Mouse (Mus musculus) kidney, postnatal 25 days (tissue): ENCODE data around the gene C1qtnf4.
"Not testable (repeated sequence)": the region's sequence is repeated elsewhere in the genome, so short reads cannot be mapped to it uniquely, and the experiment has no call there.

Experiments
- DNase-seq, 2 experiments: peaks; one replicate each; pipeline ENCODE4 v3.0.0; 2021; ENCODE audit warnings: mixed read lengths in 2 of 2

Gene C1qtnf4

DNA sequence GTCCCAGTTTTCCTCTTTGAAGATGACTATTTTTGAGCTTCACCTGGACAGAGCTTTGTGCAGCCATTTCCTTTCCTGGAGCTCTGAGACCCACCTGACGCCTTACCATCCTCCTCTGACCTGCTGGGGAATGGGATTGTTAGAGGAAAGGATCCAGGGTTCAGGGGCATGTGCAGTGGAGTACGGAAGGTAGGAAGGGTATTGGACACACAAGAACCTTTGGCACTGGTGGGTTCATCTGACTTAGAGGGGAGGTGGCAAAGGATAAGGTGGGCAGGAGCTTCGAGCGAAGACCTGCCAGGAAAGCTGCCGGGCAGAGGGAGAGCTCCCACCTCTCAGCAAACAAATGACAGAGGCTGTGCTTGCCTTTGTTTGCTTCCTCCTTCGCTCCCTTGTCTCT is 776 bp downstream of the C1qtnf4 start:
- DNase-seq: no peak

DNA sequence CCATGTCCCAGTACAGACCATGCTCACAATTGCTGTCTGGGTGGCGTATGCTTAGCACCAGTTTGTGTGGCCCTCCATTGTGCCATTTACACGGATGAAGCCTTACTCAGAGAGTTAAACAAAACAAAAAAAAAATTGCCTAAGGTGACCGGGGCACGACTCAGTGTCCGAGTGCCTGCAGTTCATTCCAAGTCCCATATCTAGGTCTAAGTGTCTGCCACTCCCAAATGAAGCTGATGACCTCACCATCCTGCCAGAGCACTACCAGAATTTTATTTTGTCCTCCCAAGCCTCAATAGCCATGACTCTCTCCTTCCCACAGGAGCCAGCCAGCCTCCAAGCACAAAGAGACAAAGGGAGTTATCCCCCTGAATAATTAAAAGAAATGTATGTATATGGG is 2.0 kb downstream of the C1qtnf4 start:
- DNase-seq: no peak

DNA sequence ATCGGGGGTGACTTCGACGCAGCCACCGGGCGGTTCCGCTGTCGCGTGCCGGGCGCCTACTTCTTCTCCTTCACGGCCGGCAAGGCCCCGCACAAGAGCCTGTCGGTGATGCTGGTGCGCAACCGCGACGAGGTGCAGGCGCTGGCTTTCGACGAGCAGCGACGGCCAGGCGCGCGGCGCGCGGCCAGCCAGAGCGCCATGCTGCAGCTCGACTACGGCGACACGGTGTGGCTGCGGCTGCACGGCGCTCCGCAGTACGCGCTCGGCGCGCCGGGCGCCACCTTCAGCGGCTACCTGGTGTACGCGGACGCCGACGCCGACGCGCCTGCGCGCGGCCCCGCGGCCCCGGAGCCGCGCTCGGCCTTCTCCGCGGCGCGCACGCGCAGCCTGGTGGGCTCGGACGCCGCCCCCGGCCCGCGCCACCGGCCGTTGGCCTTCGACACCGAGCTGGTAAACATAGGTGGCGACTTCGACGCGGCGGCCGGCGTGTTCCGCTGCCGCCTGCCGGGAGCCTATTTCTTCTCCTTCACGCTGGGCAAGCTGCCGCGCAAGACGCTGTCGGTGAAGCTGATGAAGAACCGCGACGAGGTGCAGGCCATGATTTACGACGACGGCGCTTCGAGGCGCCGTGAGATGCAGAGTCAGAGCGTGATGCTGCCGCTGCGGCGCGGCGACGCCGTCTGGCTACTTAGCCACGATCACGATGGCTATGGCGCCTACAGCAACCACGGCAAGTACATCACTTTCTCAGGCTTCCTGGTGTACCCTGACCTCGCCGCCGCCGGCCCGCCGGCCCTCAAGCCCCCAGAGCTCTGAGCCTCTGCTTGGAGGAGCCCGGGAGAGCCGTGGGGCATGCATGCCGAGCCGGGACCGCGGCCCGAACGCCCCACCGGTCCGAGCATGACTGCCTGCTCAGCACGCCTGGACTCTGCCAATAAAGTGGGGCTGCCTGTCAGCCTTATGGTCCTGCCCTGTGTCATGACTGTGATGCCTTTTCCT is 4.2 kb downstream of the C1qtnf4 start:
- peak; percentile 43 to 81 for DNase-seq

DNA sequence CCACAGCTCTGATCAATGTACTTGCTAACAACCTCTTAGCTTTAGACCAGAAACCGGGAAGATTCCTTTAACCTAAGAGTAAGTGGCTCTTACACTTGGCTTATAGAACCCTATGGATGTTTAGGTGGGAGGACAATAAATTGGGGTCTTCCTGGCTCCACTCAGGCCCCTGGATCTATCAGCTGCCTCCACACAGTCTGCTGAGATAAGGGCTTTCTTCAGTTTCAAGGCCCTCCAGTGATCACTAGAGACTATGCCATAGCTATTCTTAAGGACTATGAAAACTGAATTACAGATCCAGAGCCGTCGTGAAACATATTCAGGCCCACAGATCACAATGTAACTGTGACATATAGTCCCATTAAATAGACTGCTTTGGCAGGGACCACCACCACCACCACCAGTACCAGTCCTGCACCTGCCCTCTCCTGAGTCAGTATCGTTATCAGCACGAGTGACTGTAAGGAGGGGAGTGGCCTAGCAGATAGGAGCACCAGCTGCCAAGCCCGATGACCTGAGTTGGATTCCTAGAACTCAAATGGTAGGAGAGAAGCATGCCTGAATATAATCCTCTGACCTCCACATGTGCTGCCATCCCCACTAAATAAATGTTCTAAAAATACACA is 8.1 kb downstream of the C1qtnf4 start:
- DNase-seq: no peak

DNA sequence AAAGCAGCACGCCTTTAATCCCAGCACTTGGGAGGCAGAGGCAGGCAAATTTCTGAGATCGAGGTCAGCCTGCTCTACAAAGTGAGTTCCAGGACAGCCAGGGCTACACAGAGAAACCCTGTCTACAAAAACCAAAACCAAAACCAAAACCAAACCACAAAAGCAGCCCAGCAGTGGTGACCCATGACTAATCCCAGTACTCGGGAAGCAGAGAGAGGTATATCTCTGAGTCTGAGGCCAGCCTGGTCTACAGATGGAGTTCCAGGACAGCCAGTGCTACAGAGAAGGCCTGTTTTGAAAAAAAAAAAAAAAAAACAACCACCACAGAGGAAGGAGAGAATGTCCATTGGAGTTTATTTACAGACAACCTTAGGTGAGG is 8.6 kb downstream of the C1qtnf4 start:
- not testable (repeated sequence) for DNase-seq

DNA sequence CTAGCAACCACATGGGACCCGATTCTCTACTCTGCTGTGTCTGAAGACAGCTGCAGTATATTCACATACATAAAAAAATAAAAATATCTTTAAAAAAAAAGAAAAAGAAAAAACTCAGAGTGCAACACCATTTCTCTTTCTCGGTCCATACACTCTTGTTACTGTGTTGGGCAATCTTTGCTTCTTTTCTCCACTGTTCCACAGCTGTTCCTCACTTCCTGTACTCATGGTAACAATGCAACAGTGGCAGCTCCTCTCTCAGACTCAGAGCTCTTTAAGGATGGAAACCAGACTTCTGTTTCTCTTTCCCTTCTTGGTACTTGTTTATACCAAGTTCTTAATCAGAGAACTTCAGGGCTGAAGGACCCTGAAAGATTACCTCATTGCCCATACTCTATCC is 17.7 kb downstream of the C1qtnf4 start:
- DNase-seq: no peak

DNA sequence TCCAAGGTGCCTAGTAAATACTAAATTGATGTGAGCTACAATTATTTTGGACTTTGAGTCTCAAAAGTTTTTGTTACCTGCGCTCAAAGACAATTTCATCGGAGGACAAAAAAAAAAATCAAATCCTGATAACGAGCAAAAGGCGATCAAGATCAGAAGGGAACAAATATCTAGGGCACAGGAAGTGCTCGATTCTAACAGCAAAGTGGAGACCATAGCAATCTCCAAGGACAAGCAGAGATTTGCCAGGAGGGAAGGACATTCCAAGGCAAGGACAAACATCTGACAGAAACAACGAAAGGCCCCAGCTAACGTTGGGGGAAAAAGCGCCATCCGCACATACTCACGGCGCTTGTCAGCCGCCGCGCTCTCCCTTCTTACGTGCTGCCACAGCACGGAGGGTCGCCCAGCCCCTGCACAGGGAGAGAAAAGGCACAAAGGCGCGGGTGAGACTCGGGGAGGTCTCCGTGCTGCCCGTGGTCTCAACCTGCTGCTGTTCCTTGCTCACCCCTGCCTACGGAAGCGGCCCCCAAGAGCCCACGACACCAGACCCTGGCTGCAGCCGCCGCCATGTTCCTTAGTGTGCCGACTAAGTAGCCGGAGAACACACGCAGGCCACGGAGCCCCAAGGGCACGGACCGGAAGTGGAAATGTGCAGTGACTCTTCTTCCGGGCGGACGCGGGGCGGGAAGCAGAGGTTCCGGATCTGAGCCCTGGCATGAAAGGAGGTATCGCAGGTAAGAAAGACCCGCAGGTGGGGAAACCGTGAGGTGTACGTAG is 18.6 kb downstream of the C1qtnf4 start, which contains the start of the genes Kbtbd4 and Ndufs3:
Gene Kbtbd4, plus strand, starts transcription at position 665 of the 780 bp plus-strand sequence.
Gene Ndufs3, minus strand, starts transcription at position 752 of the 780 bp plus-strand sequence.
- peak; percentile 89 to 94 for DNase-seq

DNA sequence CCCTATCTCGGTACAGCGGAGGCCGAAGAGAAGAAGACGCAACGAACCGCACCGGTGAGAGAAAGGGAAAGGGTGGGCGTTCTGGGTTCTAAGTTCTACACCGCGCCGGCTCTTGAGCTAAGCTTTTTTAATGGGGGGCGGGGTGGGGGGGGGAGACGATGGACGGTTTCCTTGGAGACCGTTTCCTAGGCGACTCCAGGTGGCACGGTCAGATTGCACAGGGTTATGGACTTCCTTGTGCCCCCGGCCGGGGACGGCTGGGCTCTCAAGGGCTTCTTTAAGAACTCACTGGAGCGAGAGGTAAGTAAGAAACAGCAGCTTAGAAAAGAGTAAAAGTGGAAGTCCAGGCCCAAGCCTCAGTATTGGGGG is 19.2 kb downstream of the C1qtnf4 start:
- DNase-seq: peak; percentile 63 to 76

DNA sequence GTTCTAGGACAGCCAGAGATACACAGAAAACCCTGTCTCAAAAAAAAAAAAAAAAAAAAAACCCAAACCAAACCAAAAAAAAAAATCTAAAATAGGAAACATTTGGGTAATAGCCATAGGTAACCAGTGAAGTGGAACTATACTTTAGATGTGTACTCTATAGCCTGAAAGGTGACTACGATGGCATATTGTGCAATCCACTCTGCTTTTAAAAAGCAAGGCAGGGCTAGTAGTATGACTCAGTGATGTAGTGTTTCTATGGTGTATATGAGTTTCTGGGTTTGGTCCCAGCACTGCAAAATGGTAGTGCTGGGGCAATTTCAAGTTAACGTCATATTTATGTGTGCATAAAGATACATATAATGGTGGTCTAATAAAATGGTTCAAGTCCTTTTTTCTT is 21.1 kb downstream of the C1qtnf4 start:
- no peak for DNase-seq

DNA sequence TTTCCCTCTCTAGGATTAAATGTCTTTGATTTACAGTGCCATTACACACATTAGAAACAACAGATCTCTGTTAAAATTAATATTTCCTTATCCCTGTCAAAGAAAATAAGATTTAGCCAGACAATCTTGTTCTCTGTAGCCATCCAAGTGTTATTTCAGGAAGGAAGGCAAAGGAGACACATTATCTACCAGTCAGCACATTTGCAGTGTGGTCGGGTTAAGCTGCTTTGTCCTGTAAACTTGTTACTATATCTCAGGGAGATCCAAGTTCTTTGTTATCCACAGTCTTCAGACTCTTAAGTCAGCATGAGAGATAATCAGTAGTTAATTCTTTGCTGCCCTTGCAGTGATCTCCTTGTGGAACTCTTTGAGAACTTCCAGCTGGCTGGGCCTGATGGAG is 25.2 kb downstream of the C1qtnf4 start:
- DNase-seq: no peak

DNA sequence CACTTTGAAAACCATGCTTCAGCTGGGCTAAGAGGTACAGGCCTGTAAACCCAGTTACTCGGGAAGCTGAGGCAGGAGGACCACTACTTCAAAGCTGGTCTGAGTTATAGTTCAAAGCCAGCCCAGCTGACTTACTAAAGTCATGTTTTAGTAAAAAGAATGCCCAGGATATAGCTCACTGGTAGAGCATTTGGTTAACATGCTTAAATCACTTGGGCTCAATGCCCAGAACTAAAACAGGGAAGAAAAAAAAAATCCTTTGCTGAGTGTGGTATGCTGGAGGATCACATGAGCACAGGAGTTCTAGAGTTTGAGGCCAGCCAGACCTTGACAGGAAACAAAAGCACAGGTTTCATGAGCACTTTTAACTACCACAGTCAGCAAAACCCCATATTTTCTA is 26.0 kb downstream of the C1qtnf4 start:
- no peak for DNase-seq

DNA sequence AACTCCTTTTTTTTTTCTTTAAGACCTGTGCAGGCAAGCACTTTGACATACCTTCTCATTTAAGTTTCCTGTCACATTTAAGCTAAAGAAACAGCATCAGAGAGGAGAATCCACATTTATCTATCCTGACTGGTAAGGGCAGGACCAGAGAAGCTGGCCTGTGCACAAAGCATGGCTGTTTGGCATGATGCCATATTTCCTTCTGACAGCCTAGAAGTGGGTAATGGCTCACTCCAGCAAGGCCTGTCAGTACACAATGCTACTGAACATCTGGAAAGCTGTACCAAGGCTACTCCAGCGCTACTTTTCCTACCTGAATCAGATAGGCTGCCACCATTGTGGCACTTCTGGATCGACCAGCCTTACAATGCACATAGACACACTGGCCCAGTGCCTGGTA is 28.0 kb downstream of the C1qtnf4 start:
- peak; percentile 62 to 66 for DNase-seq

DNA sequence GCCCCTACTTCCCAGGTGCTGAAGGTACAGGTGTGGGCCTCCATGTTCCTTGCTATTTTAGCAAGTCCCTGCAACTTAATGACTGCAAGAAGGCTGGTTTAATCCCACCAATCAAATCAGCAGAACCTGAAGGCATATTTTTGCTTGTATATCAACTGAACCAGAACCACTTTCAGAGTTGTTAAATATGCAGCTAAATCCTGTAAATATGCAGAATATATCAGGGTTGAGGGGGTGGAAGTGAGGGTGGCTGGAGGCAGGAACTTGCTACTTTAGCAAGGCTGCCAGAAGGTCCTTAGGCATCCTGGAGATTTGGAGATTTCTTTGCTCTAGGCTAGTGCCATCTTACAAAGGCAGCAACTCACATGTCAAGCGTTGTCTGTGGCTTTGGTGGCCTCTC is 29.9 kb downstream of the C1qtnf4 start:
- peak in 1 of 2 experiments; percentile 14 for DNase-seq

DNA sequence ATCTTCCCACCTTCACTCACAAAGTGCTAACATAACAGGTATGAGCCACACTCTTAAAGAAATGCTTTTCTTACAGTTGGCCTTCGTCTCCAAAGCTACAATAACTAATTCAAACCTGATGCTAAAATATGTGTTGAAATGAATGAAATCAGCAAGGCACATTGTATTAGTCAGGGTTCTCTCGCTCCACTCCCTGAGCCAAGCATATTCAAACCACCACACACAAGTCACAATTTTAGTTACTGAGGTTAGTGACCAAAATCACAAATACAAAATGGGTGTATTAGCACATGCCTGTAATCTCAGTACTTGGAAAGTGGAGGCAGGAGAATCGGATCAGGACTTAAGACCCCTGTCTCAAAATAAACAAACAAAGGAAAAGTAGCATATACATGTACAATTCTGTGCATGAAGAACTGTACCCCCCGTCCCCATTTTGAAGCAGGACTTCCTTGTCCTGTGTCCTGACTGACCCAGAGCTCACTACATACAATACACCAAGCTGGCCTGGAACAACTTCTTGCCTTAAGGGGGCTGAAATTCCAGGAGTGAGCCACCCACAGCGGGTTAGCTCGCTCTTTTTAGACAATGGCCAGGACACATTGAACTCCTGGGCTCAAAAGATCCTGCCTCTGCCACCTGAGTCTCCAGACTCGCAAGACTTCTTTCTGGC is 31.0 kb downstream of the C1qtnf4 start:
- DNase-seq: no peak

DNA sequence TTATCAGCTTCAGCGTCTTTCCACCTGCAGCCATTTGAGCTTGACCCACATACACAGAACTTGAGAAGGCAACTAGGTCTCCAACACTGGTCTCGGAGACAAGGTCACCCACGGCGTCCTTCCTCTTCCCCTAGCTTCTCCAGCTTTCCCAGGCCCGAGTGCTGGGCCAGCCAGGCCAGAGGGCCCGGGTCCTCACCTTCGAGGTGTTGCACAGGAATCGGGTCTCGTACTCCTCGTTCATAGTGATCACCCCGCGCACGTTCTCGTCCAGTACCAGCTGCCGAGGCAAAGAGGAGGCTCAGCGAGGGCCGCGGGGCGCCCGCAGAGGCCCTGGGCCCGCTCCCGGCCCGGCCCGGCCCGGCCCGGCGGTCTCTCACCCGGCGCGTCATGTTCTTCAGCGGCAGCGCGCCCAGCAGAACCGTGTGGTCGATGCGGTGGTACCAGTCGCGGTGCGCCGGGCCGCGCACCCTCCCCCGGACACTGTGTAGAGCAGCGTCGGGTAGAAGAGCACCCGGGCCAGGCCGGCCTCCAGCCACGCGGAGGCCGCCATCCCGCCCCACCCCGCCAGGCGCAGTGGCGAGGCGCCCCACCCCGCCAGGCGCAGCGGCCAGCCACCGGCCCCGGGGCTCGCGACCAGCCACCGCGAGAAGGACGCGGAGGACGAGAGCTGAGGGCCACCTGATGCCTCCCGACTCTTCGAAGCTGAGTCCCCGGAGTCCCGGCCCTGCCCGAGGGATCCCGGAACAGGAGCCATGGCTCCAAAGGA is 31.8 kb downstream of the C1qtnf4 start:
- peak; percentile 65 to 89 for DNase-seq

DNA sequence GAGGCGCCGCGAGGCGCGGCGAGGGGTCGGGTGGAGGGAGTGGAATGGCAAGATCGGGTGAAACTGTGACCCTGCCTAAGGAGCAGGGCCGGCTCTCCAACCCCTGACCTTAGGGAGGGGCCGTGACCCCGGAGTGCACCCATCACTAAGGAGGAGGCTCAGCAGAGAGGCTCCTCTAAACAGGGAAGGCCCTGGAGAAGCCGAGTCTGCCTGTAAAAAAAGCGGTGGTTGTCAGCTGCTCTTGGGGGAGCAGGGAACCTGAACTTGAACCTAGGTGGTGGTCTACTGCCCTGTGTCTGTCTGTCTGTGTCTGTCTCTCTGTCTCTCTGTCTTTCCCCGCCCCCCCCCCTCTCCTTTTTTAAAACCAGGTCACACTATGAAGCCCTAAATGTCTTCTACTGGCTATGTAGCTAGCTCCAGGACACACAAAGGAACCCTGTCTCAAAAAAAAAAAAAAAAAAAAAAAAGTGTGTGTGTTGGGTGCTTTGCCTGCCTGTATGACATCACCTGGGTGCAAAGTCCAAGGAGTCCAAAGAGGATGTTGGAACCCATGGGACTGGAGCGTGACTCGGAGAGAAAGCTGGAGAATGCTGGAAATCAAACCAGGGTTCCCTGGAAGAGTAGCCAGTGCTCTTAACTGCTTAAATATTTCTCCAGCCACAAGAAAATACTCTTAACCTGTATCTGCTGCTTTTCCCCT is 32.5 kb downstream of the C1qtnf4 start:
- peak; percentile 85 to 90 for DNase-seq

DNA sequence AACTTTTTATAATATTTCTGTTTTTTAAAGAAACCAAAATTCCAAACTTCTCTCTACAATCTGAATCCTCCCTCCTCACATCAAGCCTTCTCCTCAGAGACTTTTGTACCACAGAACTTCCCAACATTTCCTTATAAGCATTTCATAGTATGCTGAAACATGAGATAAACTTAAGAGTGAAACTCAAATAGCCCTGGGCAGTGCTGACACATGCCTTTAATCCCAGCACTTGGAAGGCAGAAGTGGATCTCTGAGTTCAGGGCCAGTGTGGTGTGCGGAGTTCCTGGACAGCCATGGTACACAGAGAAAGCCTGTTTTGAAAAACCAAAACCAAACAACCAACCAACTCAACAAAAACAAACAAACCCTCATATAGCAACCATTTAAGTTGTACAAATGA is 35.5 kb downstream of the C1qtnf4 start:
- DNase-seq: no peak

DNA sequence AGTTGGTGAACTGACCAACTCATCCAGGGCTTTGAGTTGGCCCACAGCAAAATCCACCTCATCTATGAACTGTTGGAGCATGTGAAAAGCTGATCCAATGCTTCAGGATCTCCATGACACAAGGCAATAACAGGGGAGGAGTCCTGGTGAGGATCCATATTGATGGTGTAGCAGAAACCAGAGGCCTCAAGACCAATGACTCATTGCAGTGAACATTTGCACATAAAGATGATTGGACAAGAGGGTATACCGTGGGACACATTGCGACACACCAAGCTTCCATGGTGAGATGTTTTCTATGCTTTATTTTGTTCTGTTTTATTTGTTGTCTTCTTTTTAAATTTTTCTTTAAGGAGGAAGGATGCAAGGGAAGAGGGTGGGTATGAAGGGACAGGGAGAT is 37.0 kb downstream of the C1qtnf4 start:
- no peak for DNase-seq

DNA sequence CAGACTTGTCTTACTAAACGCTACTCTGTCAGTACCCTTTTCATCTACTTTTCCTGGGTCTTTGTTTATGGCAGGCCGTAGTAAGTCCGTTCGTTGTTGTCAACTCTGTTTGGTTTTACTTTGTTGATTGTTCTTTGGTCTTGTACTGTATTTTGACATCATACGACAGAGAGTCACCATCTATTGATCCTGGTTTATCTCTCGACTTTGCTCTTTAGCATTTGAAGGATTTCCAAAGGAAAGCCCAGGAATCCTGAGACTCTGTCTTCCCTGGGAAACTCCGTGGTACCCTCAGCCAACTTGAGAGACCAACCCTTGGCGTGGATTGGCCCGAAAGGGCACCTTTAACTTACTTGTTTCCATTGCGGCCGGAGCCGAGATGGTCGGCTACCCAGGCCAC is 42.9 kb downstream of the C1qtnf4 start:
- no peak for DNase-seq

DNA sequence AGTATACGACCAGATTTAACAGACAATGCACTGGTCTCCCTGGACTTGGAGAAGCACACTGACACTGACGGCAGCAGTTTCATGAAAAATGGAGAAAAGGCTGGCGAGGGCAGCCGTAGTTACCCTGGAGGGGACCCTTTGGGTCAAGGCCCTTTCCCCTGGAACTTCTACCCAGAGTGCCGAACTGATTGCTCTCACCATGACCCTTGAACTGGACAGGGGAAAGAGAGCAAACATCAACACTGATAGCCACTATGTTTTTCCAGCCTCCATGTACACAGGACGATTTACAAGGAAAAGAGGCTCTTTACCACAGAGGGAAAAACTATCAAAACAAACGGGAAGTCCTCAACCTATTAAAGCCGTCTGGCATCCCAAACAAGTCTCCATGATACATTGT is 46.2 kb downstream of the C1qtnf4 start:
- no peak for DNase-seq

DNA sequence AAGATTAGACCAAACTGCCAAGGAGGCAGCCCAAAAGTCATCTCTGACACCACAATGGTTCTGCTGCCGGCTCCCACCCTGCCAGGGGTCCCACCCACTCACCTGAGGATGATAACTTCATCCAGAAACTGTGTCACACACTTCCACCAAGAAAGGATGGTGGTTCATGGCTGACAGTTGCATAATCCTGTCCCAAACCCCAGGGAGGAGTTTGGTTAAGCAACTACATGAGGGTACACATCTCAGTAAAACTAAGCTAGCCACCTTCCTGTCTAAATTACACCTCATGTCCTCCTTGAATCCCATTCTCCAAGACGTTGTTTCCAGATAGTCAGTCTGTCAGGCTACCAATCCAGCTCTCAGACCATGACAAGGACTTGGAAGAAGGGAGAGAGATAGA is 46.6 kb downstream of the C1qtnf4 start:
- no peak for DNase-seq
